Mouse (Mus musculus): ENCODE results near the gene Colec11. TPM values are rescaled to one million over a fixed set of nuclear protein-coding genes. Genes with fewer than 3 reads are reported as not detected.

Colec11 gene
- polyA plus RNA-seq, 1 experiment from 2014 or later, result 0.24 TPM

- peaks cover 6% of the 10 kb centered on the region; the same call in 1 of the 2 replicates for H3K4me1 ChIP-seq (ENCODE audit: control insufficient read depth, insufficient read depth, low read length)
- peak overlapping the region; percentile 69 for H3K4me2 ChIP-seq (ENCODE audit: low read depth, severe bottlenecking)
- no peaks in the 10 kb centered on the region for H3K27me3 ChIP-seq (ENCODE audit: control insufficient read depth, insufficient read depth, low read length)
- H3K36me3 ChIP-seq (ENCODE audit: control insufficient read depth, insufficient read depth, low read length), result peaks cover 33% of the 10 kb centered on the region
- no peaks in the 10 kb centered on the region for H3K9me3 ChIP-seq (ENCODE audit: control insufficient read depth, low read length)
- peak overlapping the region; percentile 93 for H3K9ac ChIP-seq (ENCODE audit: low read length)
- ATAC-seq (ENCODE audit: insufficient number of reproducible peaks, low FRiP score, low TSS enrichment, low read depth) (no peak; the same call in 1 of the 2 replicates), DNase-seq (ENCODE audit: low spot score) (no peak)
- H3K27ac ChIP-seq (replicated peaks; ENCODE audit: low read depth, low read length), result no peak overlapping the region; the same call in 1 of the 2 replicates
- peak overlapping the region; percentile 91 for H3K4me3 ChIP-seq (ENCODE audit: low read depth, low read length)
- 2% methylated on average over 23 of the region's 23 CpGs for WGBS
Observed at GRCm38 (mm10) chr12:28635058-28635534, 11.9 kb upstream of the Colec11 start.

GRCm38 (mm10) chr12:28628436-28628835 is 5.3 kb upstream of the Colec11 start:
- Histone ChIP-seq H3K4me3 (ENCODE audit: low read depth, low read length) (no peak overlapping the region), H3K4me2 (ENCODE audit: low read depth, severe bottlenecking) (no peak overlapping the region), H3K27ac (replicated peaks; ENCODE audit: low read depth, low read length) (no peak overlapping the region), H3K9ac (ENCODE audit: low read length) (no peak overlapping the region), H3K9me3 (ENCODE audit: control insufficient read depth, low read length) (no peaks in the 10 kb centered on the region), H3K27me3 (ENCODE audit: control insufficient read depth, insufficient read depth, low read length) (no peaks in the 10 kb centered on the region), H3K4me1 (ENCODE audit: control insufficient read depth, insufficient read depth, low read length) (no peaks in the 10 kb centered on the region), H3K36me3 (ENCODE audit: control insufficient read depth, insufficient read depth, low read length) (peaks cover 35% of the 10 kb centered on the region)
- no peak for DNase-seq (ENCODE audit: low spot score)
- no peak for ATAC-seq (ENCODE audit: insufficient number of reproducible peaks, low FRiP score, low TSS enrichment, low read depth)
- 92% methylated on average over 2 of the region's 2 CpGs for WGBS

DNA sequence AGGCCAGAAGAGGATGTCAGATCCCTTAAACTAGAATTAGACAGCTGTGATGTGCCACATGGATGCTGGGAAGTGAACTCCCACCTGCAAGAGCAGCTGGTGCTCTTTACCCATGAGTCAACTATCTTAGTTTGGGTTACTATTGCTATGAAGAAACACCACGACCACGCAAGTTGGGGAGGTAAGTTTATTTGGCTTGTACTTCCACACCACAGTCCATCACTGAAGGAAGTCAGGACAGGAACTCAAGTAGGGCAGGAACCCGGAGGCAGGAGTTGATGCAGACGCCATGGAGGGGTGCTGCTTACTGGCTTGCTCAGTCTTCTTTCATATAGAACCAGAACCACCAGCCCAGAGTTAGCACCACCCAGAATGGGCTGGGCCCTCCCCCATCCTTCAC is 3.9 kb upstream of the Colec11 start:
- DNase-seq (ENCODE audit: low spot score), result no peak
- no peak overlapping the region for H3K9ac ChIP-seq (ENCODE audit: low read length)
- H3K4me1 ChIP-seq (ENCODE audit: control insufficient read depth, insufficient read depth, low read length), result no peaks in the 10 kb centered on the region
- peaks cover 24% of the 10 kb centered on the region for H3K36me3 ChIP-seq (ENCODE audit: control insufficient read depth, insufficient read depth, low read length)
- WGBS, result 76% methylated on average over 4 of the region's 4 CpGs
- H3K27me3 ChIP-seq (ENCODE audit: control insufficient read depth, insufficient read depth, low read length), result no peaks in the 10 kb centered on the region
- no peak overlapping the region for H3K4me3 ChIP-seq (ENCODE audit: low read depth, low read length)
- no peak for ATAC-seq (ENCODE audit: insufficient number of reproducible peaks, low FRiP score, low TSS enrichment, low read depth)
- no peaks in the 10 kb centered on the region for H3K9me3 ChIP-seq (ENCODE audit: control insufficient read depth, low read length)
- H3K27ac ChIP-seq (replicated peaks; ENCODE audit: low read depth, low read length), result no peak overlapping the region
- no peak overlapping the region for H3K4me2 ChIP-seq (ENCODE audit: low read depth, severe bottlenecking)

GRCm38 (mm10) chr12:28625407-28625806 is 2.2 kb upstream of the Colec11 start:
- Histone ChIP-seq H3K4me2 (ENCODE audit: low read depth, severe bottlenecking) (no peak overlapping the region), H3K4me1 (ENCODE audit: control insufficient read depth, insufficient read depth, low read length) (no peaks in the 10 kb centered on the region), H3K27ac (replicated peaks; ENCODE audit: low read depth, low read length) (no peak overlapping the region), H3K36me3 (ENCODE audit: control insufficient read depth, insufficient read depth, low read length) (peaks cover 14% of the 10 kb centered on the region), H3K9me3 (ENCODE audit: control insufficient read depth, low read length) (no peaks in the 10 kb centered on the region), H3K27me3 (ENCODE audit: control insufficient read depth, insufficient read depth, low read length) (no peaks in the 10 kb centered on the region), H3K9ac (ENCODE audit: low read length) (no peak overlapping the region), H3K4me3 (ENCODE audit: low read depth, low read length) (no peak overlapping the region)
- ATAC-seq (ENCODE audit: insufficient number of reproducible peaks, low FRiP score, low TSS enrichment, low read depth), result no peak
- DNase-seq (ENCODE audit: low spot score), result no peak
- 88% methylated on average over 7 of the region's 7 CpGs for WGBS

- Histone ChIP-seq H3K4me1 (ENCODE audit: control insufficient read depth, insufficient read depth, low read length) (no peaks in the 10 kb centered on the region), H3K4me3 (ENCODE audit: low read depth, low read length) (no peak overlapping the region), H3K27ac (replicated peaks; ENCODE audit: low read depth, low read length) (no peak overlapping the region), H3K27me3 (ENCODE audit: control insufficient read depth, insufficient read depth, low read length) (no peaks in the 10 kb centered on the region), H3K36me3 (ENCODE audit: control insufficient read depth, insufficient read depth, low read length) (peaks cover 2% of the 10 kb centered on the region; the same call in 1 of the 2 replicates), H3K4me2 (ENCODE audit: low read depth, severe bottlenecking) (no peak overlapping the region), H3K9me3 (ENCODE audit: control insufficient read depth, low read length) (no peaks in the 10 kb centered on the region), H3K9ac (ENCODE audit: low read length) (no peak overlapping the region)
- DNase-seq (ENCODE audit: low spot score), result no peak
- WGBS, result 93% methylated on average over 2 of the region's 2 CpGs
- no peak for ATAC-seq (ENCODE audit: insufficient number of reproducible peaks, low FRiP score, low TSS enrichment, low read depth)
Observed at GRCm38 (mm10) chr12:28624251-28624650, 1.1 kb upstream of the Colec11 start.

DNA sequence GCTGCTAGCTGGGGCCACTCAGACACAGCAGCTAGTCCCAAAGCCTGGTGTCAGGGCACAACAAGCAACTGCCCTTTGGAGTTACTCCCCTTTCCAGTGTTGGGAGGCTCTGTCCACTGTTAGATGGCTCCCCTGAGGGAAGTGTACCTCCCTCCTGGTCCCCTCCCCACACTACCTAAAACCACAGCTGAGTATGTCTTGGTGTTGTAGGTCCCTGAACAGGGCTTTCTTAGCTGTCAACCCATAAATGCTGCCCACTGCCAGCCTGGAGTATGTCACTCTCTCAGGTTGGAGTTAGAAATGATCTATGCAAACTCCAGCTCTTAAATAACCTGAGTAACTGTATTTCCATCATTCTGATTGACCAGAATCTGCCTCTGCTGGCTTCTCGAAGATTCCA is 536 bp downstream of the Colec11 start:
- no peak overlapping the region for H3K4me2 ChIP-seq (ENCODE audit: low read depth, severe bottlenecking)
- 88% methylated on average over 1 of the region's 1 CpGs for WGBS
- no peaks in the 10 kb centered on the region for H3K9me3 ChIP-seq (ENCODE audit: control insufficient read depth, low read length)
- no peak for DNase-seq (ENCODE audit: low spot score)
- H3K27ac ChIP-seq (replicated peaks; ENCODE audit: low read depth, low read length), result no peak overlapping the region
- no peaks in the 10 kb centered on the region for H3K36me3 ChIP-seq (ENCODE audit: control insufficient read depth, insufficient read depth, low read length)
- no peak overlapping the region for H3K4me3 ChIP-seq (ENCODE audit: low read depth, low read length)
- H3K4me1 ChIP-seq (ENCODE audit: control insufficient read depth, insufficient read depth, low read length), result no peaks in the 10 kb centered on the region
- H3K9ac ChIP-seq (ENCODE audit: low read length), result no peak overlapping the region
- no peak for ATAC-seq (ENCODE audit: insufficient number of reproducible peaks, low FRiP score, low TSS enrichment, low read depth)
- H3K27me3 ChIP-seq (ENCODE audit: control insufficient read depth, insufficient read depth, low read length), result no peaks in the 10 kb centered on the region

- no peak for DNase-seq (ENCODE audit: low spot score)
Observed at GRCm38 (mm10) chr12:28622167-28622532, 1.0 kb downstream of the Colec11 start.

DNA sequence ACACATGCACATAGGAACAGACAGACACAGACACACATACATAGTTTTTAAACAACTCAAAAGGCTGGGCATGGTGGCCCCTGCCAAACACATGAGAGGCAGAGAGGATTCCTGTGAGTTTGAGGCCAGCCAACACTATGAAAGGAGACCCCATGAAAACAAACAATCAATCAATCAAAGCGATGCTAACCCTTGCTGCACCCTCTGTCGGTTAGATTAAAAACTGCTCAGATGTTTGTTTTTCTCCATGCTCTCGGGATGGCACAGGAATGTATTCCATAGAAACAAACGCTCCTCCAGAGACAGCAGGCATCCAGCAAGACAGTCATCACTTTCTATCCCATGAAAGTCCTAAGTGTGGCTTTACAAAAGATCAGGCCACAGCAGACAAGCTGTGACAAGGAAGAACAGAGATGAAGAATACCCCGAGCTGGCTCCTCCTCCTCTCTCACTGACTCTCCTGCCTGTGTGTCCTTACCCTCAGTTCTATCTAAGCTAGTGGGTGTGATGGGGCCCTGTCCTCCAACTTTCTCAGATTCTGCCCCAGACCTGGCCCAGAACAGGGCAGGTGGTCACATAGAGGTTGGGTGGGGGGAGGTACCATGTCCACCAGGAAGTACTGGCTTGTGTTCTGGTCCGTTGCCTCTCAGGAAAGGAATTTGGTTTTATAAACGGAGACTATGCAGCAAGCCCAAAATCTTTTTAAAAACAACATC is 1.6 kb downstream of the Colec11 start:
- no peaks in the 10 kb centered on the region for H3K36me3 ChIP-seq (ENCODE audit: control insufficient read depth, insufficient read depth, low read length)
- no peaks in the 10 kb centered on the region for H3K27me3 ChIP-seq (ENCODE audit: control insufficient read depth, insufficient read depth, low read length)
- DNase-seq (ENCODE audit: low spot score) (no peak), ATAC-seq (ENCODE audit: insufficient number of reproducible peaks, low FRiP score, low TSS enrichment, low read depth) (no peak)
- H3K9ac ChIP-seq (ENCODE audit: low read length), result no peak overlapping the region
- no peaks in the 10 kb centered on the region for H3K9me3 ChIP-seq (ENCODE audit: control insufficient read depth, low read length)
- no peak overlapping the region for H3K4me3 ChIP-seq (ENCODE audit: low read depth, low read length)
- H3K4me1 ChIP-seq (ENCODE audit: control insufficient read depth, insufficient read depth, low read length), result no peaks in the 10 kb centered on the region
- H3K4me2 ChIP-seq (ENCODE audit: low read depth, severe bottlenecking), result no peak overlapping the region
- H3K27ac ChIP-seq (replicated peaks; ENCODE audit: low read depth, low read length), result no peak overlapping the region
- 37% methylated on average over 7 of the region's 7 CpGs for WGBS

More at GRCm38 (mm10) chr12:28622167-28622532, 1.0 kb downstream of the Colec11 start:
- Histone ChIP-seq H3K27me3 (ENCODE audit: control insufficient read depth, insufficient read depth, low read length) (no peaks in the 10 kb centered on the region), H3K36me3 (ENCODE audit: control insufficient read depth, insufficient read depth, low read length) (no peaks in the 10 kb centered on the region), H3K4me3 (ENCODE audit: low read depth, low read length) (no peak overlapping the region), H3K4me1 (ENCODE audit: control insufficient read depth, insufficient read depth, low read length) (no peaks in the 10 kb centered on the region), H3K4me2 (ENCODE audit: low read depth, severe bottlenecking) (no peak overlapping the region), H3K9ac (ENCODE audit: low read length) (no peak overlapping the region), H3K9me3 (ENCODE audit: control insufficient read depth, low read length) (no peaks in the 10 kb centered on the region), H3K27ac (replicated peaks; ENCODE audit: low read depth, low read length) (no peak overlapping the region)
- 47% methylated on average over 5 of the region's 5 CpGs for WGBS
- ATAC-seq (ENCODE audit: insufficient number of reproducible peaks, low FRiP score, low TSS enrichment, low read depth), result no peak

DNA sequence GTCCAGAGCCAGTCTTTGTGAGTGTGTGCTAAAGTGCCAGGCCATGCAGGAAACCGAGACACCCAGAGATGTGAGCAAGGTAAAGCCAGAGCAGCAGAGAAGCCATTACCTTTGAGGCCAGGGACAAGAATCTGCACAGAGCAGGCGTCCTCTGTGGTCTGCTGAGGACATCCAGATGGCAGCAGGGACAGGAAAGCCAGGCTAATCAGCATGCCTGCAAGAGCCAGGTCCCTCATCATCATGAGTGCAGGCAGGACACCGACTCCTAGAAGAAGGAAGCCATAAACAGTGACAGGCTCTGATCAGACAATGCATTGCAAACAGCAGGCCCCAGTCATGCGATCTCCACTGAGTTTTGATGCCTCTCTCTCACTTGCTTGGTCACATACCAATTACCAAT is 5.9 kb downstream of the Colec11 start:
- no peak overlapping the region for H3K27ac ChIP-seq (replicated peaks; ENCODE audit: low read depth, low read length)
- no peaks in the 10 kb centered on the region for H3K4me1 ChIP-seq (ENCODE audit: control insufficient read depth, insufficient read depth, low read length)
- no peaks in the 10 kb centered on the region for H3K27me3 ChIP-seq (ENCODE audit: control insufficient read depth, insufficient read depth, low read length)
- no peak for ATAC-seq (ENCODE audit: insufficient number of reproducible peaks, low FRiP score, low TSS enrichment, low read depth)
- no peaks in the 10 kb centered on the region for H3K9me3 ChIP-seq (ENCODE audit: control insufficient read depth, low read length)
- H3K36me3 ChIP-seq (ENCODE audit: control insufficient read depth, insufficient read depth, low read length), result no peaks in the 10 kb centered on the region
- H3K9ac ChIP-seq (ENCODE audit: low read length), result no peak overlapping the region
- WGBS, result 50% methylated on average over 4 of the region's 4 CpGs
- H3K4me2 ChIP-seq (ENCODE audit: low read depth, severe bottlenecking), result no peak overlapping the region
- no peak overlapping the region for H3K4me3 ChIP-seq (ENCODE audit: low read depth, low read length)
- no peak for DNase-seq (ENCODE audit: low spot score)
